Mouse (Mus musculus) mature B cell (primary cell): Measurements from ENCODE around the gene Git1.
"Not testable (repeated sequence)": the region's sequence is repeated elsewhere in the genome, so short reads cannot be mapped to it uniquely, and the experiment has no call there.

Source experiments
- in situ Hi-C: fragments of 300-500 bp; cut with MboI; formaldehyde crosslinking; loops from 2 replicates; pipeline ENCODE4 v1.14.3; 2019

Gene Git1

GRCm38 (mm10) chr11:77520601-77521529 is 27.5 kb downstream of the Git1 start:
- in situ Hi-C loops: no loop called here

GRCm38 (mm10) chr11:77525804-77526486 is 32.6 kb downstream of the Git1 start:
- in situ Hi-C loops: no loop called here

DNA sequence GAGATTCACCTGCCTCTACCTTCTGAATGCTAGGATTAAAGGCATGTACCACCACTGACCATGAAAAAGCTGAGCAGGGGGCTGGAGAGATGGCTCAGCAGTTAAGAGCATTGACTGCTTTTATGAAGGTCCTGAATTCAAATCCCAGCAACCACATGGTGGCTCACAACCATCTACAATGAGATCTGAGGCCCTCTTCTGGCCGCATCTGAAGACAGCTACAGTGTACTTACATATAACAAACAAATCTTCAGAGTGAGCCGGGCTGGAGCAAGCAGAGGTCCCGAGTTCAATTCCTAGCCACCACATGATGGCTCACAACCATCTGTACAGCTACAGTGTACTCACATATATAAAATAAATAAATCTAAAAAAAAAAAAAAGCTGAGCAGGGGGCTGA is 35.1 kb downstream of the Git1 start:
- in situ Hi-C loops: not testable (repeated sequence)

- in situ Hi-C loops: no loop called here
Observed at GRCm38 (mm10) chr11:77529644-77530043, 36.3 kb downstream of the Git1 start.

DNA sequence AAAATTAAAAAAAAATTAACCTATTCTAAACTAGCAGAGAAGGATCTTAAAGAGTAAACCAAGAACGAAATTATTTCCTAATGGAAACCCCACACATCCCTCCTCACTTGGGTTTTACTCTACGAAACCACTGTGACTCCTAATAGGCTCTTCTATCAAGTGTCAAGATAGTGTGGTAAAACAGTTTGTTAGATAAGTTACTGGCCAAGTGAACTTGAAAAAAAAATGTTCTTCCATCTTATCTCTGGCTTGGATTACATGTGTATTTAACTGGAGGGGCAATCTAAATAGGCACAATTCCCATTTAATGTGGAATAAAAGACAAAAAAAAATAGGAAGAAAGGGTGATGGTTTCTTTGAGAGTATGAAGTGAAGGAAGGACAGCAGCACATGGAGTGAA is 37.5 kb downstream of the Git1 start:
- in situ Hi-C loops: no loop called here

DNA sequence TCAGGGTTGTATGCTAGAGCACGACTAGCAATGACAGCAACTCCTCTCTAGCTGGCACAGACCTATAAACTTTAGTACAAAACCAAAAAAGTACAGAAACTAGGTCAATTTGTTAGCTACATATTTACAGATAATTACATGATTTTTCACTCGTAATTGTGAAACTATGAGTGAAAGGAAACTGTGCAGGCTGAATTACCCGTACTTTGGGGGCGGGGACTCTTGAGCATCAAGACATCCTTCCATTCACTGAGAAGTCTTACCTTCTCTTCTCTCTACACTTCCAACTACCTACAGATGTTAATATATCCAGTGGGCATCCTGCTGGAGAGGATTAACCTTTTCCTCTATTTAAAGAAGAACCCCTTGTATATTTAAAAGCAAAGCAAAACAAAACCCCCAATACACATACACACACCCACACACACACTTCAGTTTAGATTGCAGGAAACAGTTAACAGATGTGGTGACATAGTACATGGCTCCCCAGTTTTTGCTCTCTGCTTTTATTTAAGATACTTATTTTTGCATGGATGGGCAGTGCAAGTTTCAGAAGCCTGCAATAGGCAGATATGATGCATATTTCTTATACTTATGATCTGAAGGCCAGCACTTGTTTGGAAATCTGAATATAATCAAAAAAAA is 39.0 kb downstream of the Git1 start:
- in situ Hi-C loops: no loop called here

- in situ Hi-C loops: no loop called here
Observed at GRCm38 (mm10) chr11:77545261-77545660, 51.9 kb downstream of the Git1 start.
